Mouse (Mus musculus): Measurements from ENCODE around the gene Cog3.
"Not testable (repeated sequence)": the region's sequence is repeated elsewhere in the genome, so short reads cannot be mapped to it uniquely, and the experiment has no call there.

Gene Cog3

DNA sequence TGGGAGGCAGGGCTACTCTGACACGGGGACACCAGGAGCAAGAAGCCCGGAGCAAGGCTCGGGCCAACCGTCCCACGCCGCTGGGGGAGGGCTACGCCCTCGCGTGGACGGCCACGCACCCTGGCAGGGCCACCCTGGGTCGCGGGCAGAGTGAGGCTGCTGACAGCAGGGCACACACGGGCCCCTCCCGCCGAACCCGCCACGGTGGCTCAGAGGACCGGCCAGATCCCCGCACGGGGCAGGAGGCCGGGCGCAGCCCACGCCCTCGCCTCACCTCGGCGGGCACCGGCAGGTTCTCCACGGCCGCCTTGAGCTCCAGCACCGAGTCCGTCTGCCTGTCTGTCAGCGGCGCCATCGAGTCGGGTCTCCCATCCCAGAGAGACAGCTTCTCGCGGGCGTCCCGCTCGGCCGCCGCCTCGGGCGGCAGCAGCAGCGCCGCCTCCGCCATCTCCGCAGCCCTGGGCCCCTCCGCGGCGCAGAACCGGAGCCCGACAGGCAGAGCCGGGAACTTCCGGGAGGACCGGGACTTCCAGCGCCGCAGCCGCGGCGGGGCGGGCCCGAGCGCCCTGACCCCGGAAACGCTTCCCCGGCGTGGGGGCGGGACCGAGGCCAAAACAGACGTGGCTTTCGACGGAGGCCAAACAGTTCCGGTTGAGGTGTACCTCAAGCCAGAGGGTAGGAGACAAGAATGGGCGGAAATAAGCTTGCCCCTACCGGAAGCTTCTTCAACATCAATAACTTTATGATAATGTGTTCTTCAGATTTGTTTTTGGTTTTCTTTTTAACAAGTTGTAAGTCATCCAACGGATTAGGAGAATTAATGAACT lies at the start of gene Cog3:
Cog3 (minus strand) TSS at position 527 of the 827 bp plus-strand sequence.
- DNase-seq, result peak; percentile 96 to 98

DNA sequence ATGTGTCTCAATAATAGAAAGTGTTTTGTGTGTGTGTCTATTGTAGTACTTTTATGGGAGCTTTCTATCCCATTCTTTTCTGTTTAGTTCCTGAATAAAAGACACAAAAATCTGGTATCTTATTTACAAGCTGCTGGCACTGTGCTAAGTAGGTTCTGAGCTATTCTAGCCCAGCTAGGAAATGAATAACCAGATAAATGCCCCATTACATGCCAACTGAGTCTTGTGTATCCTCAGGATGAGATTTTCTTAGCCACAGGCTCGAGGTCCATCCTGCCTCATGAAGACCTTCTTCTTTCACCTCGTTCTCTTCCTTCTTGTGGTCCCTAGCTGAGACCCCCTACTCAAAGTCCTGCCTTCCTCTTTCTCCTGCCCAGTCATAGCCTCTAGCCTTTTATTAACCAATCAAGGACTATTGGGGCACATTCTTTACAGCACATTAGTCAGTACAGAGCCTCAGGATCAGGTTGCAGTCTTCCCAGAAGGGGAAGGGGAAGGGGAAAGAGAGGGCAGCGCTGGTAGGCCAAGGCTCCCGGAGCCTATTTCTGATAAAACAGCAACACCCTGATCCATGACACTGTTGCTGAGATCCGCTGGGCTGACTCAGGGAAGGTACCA lies 43.6 kb upstream of the Cog3 start:
- DNase-seq, result no peak

GRCm38 (mm10) chr14:75795918-75796317 lies 41.6 kb upstream of the Cog3 start:
- DNase-seq, result no peak

GRCm38 (mm10) chr14:75794726-75795125 lies 40.4 kb upstream of the Cog3 start:
- DNase-seq, result no peak

DNA sequence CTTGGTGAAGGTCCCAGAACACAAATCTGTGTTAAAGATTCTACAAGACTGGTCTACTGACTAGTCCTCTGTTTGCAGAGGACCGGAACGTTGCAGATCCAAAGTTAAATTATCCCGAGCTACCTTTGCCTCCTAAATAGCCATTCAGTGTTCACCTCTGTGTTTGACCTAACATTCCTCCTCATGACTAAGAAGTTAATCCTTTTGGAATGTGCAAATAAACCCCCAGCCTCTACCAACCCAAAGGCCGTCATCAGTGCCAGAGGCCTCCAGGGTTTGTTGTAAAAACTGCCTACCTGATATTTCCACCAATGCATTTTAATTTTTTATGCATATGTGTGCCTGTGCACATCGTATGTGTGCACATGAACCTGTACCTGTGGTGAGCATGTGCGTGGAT lies 40.0 kb upstream of the Cog3 start:
- DNase-seq, result no peak

GRCm38 (mm10) chr14:75793110-75793509 lies 38.8 kb upstream of the Cog3 start:
- no peak for DNase-seq

GRCm38 (mm10) chr14:75791372-75791771 lies 37.1 kb upstream of the Cog3 start:
- DNase-seq, result no peak

- DNase-seq, result no peak
Observed at GRCm38 (mm10) chr14:75790411-75790996, 36.2 kb upstream of the Cog3 start.

DNA sequence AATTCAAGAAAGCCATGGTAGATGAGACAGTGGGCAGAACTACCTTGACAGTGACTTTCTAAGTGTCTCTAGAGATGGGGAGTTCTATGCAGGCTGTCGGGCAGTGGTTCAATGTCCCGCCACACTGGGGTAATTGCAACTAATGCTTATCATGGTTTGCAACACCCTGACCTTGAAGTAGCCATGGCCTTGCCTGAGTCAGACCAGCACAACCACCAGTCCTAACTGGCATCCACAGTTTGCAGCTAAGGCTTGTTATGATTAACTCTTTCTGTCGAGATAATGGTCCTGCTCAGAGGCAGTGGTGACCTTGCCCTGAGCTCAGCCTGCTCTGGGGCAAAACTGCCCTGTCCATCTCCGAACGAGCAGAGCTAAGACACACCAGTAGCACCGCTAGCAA lies 35.0 kb upstream of the Cog3 start:
- DNase-seq, result no peak

- no peak for DNase-seq
Observed at GRCm38 (mm10) chr14:75787794-75788175, 33.5 kb upstream of the Cog3 start.

- DNase-seq, result peak; percentile 97 to 99
Observed at GRCm38 (mm10) chr14:75786868-75787793, 32.8 kb upstream of the Cog3 start, which contains the start of gene Slc25a30. Gene Slc25a30 (minus strand): TSS chr14:75787037.

DNA sequence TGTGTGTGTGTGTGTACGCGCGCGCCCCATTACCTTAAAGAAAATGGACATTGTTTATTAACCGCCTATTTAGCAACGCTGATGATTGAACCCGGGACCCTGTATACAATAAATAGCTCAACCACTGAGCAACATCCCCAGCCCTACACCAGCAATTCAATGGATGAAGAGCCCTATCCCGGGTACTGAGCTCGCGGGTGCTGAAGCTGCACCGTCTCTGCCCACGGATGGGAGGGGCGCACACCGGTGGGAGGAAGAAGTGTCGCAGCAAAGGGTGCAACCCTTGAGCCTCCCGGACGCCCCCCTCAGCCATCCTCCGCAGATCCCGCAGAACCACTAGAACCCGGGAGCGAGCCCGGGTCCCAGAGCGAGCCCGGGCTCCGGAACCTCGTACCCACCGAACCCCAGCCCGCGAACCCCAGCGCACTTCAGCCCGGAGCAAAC lies 32.1 kb upstream of the Cog3 start:
- peak in 1 of 2 experiments; percentile 69 for DNase-seq

DNA sequence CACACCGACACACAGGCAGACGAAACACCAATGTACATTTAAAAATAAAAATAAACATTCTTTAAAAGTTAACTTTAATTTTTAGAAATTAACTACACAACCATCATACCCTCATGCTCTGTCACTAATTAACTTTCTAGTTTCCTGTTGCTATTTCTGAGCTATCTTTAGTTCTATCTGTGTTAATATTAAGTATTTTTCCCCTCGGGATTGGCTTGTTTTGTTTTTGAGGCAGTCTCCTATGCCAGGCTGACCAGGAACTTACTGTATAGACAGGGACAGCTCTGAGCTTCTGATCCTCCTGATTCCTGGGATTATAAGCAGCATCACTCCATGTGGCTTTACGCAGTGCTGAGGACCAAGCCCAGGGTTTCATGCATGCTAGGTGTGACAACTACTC lies 25.6 kb upstream of the Cog3 start:
- DNase-seq, result no peak

GRCm38 (mm10) chr14:75776637-75777036 lies 22.3 kb upstream of the Cog3 start:
- no peak for DNase-seq

- DNase-seq, result no peak
Observed at GRCm38 (mm10) chr14:75773431-75773830, 19.1 kb upstream of the Cog3 start.

DNA sequence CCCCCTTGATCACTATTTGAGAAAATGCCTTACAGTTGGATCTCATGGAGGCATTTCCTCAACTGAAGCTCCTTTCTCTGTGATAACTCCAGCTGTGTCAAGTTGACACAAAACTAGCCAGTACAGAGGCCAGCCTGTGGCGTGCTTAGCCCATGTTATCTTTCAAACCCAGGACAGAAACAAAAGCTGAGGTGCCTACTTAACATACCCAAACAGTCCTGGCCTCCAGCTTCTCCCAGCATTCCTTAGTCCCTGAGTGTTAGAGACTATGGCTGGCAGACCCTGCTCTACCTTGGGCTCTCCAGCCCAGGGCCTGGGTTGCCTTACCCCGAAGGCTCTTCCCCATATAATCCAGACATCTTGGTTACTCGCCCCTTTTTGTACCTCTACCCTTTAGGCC lies 18.1 kb upstream of the Cog3 start:
- DNase-seq, result not testable (repeated sequence)

- no peak for DNase-seq
Observed at GRCm38 (mm10) chr14:75771101-75771501, 16.8 kb upstream of the Cog3 start.

GRCm38 (mm10) chr14:75769334-75769733 lies 15.0 kb upstream of the Cog3 start:
- no peak for DNase-seq

DNA sequence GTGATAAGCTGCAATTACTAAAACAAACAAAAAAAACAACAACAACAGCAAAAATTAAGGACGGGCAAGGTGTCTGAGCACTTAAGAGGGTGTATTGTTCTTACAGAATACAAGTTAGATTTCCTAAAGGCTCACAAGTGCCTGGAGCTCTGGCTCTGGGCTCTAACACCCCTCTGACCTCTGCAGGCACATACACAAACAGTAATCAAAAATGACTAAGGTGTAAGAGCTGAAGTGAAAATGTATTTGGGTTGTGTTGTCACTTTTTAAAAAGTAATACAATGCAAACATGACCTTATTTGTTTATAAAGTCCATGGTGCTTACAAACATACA lies 13.9 kb upstream of the Cog3 start:
- no peak for DNase-seq

DNA sequence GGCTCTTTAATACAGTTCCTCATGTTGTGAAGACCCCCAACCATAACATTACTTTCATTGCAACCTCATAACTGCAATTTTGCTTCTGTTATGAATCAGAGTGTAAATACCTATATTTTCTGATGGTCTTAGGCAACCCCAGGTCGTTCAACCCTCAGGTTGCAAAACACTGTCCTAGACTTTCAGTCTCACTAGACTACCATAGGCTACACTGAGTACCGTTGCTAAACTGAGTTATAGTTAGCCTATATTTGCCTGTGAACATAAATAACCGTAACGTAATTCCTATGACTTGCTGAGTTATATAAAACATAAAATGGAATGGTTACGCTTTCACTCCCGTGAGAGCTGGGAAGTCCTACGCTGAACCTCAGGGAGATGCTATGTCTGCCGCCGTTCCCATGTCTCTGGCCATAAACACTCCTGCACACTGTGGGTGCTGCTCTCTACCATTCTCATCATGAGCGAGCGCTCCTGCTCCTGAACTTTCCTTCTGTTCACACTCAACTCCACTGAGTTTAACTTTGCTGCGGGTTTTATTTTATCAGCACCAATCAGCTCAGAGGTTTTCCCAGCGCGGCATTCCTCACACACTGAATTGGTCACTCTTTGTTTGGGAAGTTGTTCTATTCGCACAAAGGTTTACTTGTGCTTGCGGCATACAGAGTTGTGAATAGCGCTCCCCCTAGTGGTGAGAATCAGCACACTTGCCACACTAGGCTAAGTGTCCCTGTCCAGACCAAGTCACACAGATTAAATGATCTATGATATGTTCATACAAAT lies 13.4 kb upstream of the Cog3 start:
- peak; percentile 77 for DNase-seq

DNA sequence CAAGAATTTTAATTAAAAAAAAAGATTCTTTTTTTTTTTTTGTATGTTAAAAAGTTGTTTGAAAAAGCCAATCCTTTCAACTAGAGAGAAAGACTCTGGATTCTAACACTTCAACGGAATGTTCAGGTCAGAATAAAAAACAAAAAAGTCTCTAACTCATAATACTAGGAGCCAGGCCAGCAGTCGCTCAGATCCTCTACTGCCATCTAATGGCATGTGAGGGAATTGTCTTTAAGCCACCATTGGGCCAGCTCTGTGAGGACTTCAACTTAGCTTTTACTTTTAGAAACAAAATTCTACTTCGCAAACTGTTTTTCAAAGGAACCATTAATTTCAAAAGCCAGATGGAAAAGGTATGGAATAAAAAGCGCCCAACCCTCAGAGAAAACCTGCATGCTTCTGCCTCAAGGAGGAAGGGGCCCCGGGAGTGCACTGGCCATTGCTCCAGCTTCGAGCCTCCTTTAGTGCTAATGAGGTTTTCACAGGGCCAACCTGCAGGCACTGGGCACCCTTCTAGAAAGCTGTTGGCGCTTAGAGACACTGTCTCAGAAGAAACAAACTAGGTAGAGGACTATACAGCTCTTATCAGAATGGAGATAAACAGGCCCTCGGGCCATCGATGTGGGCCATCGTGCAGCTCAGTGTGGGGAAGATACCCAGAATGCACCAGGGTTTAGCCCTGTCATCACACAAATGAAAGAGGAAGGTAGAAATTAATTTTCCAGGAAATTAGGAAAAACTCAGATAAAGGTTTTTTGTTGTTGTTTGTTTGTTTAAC lies 6.9 kb upstream of the Cog3 start:
- DNase-seq, result peak; percentile 59 to 63
